Comparison of ENCODE assay signal across 14 mouse cellular contexts in genomic region chr9:27286859-27287258, GRCm38 (mm10). TPM values are rescaled to one million over a fixed set of nuclear protein-coding genes. Genes with fewer than 3 reads are reported as not detected.
DNase-seq lines count a peak whose midpoint lies in the region; ATAC-seq and TF ChIP-seq lines count a peak whose summit lies in the region.
"Had no signal": no experiment of that assay in that cellular context is flagged by ENCODE, and none has a peak within 500 bp of the region (broad histone marks: within the 10 kb centered on the region; RNA-seq: fewer than 3 reads in every experiment).

No protein-coding gene starts in this region.

- no peak for DNase-seq in embryonic facial prominence, embryonic 11.5 days (ENCODE audit: low spot score)
- DNase-seq in embryonic facial prominence, embryonic 10.5 days (ENCODE audit: low spot score): no peak
- peak; percentile 39 to 57 for DNase-seq in right cerebral cortex, postnatal 10 days (ENCODE audit: low spot score in 2 of 2)
- no peak for DNase-seq in right cerebral cortex, postnatal 4 days
- DNase-seq in CH12.LX (ENCODE audit: extremely low read depth): no peak
- peak; percentile 37 for DNase-seq in brain, adult 2 months (ENCODE audit: low read depth, low spot score)
- DNase-seq in kidney, postnatal 36 days: no peak
- no peak for DNase-seq in lung, postnatal 0 days (ENCODE audit: low spot score)
- DNase-seq: B cell, adult 2 months had no signal

- no peak for TF ChIP-seq EP300 in CH12.LX (IDR thresholded peaks at IDR 0.05; ENCODE audit: low read length)
- TF ChIP-seq EP300 in lung, postnatal 0 days (IDR thresholded peaks at IDR 0.05): no peak

- no peak overlapping the region for H3K27ac ChIP-seq in embryonic facial prominence, embryonic 11.5 days (replicated peaks; ENCODE audit: low read depth, low read length)
- H3K27ac ChIP-seq in embryonic facial prominence, embryonic 10.5 days (replicated peaks): no peak overlapping the region
- H3K27ac ChIP-seq in CH12.LX (ENCODE audit: insufficient read depth, low read depth): peak overlapping the region; percentile 11; the same call in 1 of the 2 replicates
- H3K27ac ChIP-seq in lung, postnatal 0 days (ENCODE audit: low read length): no peak overlapping the region

- no peak for TF ChIP-seq POLR2A in CH12.LX (IDR thresholded peaks at IDR 0.05; ENCODE audit: low read depth, low read length)

- peak; percentile 54; the same call in 1 of the 2 replicates for ATAC-seq in embryonic facial prominence, embryonic 11.5 days (replicated peaks; ENCODE audit: insufficient number of reproducible peaks, low FRiP score, low TSS enrichment, low read depth)
- ATAC-seq in lung, postnatal 0 days: no peak
- ATAC-seq: activated CD4-positive, CD25-positive, alpha-beta regulatory T cell, adult 4 months; CD4-positive, CD25-positive, alpha-beta regulatory T cell, adult 4 months; Patski had no signal

- H3K4me3 ChIP-seq in embryonic facial prominence, embryonic 11.5 days (ENCODE audit: low read depth, low read length): no peak overlapping the region
- no peak overlapping the region for H3K4me3 ChIP-seq in embryonic facial prominence, embryonic 10.5 days
- H3K4me3 ChIP-seq in CH12.LX (replicated peaks in 1 of 3; ENCODE audit: low read depth in 2 of 3, low read length in 2 of 3, poor library complexity in 1 of 3): peak overlapping the region in 1 of 3 experiments; percentile 8
- no peak overlapping the region for H3K4me3 ChIP-seq in lung, postnatal 0 days (ENCODE audit: low read depth, low read length)

- H3K4me1 ChIP-seq in embryonic facial prominence, embryonic 11.5 days (ENCODE audit: control insufficient read depth, insufficient read depth, low read length): no peaks in the 10 kb centered on the region
- peaks cover 12% of the 10 kb centered on the region; the same call in 1 of the 2 replicates for H3K4me1 ChIP-seq in embryonic facial prominence, embryonic 10.5 days
- H3K4me1 ChIP-seq in CH12.LX (ENCODE audit: control insufficient read depth in 1 of 2, insufficient read depth in 2 of 2): peaks cover 23 to 37% of the 10 kb centered on the region in 2 experiments
- H3K4me1 ChIP-seq in lung, postnatal 0 days (ENCODE audit: insufficient read depth, low read depth, low read length): no peaks in the 10 kb centered on the region

- TF ChIP-seq CTCF in CH12.LX (conservative IDR thresholded peaks at IDR 0.05 in 1 of 2, IDR thresholded peaks at IDR 0.05 in 1 of 2; ENCODE audit: low read depth in 2 of 2, low read length in 2 of 2): no peak
- TF ChIP-seq CTCF in lung, postnatal 0 days (IDR thresholded peaks at IDR 0.05): no peak

- 86% methylated on average over 4 of the region's 4 CpGs for WGBS in embryonic facial prominence, embryonic 11.5 days
- WGBS in embryonic facial prominence, embryonic 10.5 days: 92% methylated on average over 4 of the region's 4 CpGs
- 79% methylated on average over 4 of the region's 4 CpGs for WGBS in lung, postnatal 0 days

- no peak overlapping the region for H3K9ac ChIP-seq in embryonic facial prominence, embryonic 11.5 days (replicated peaks; ENCODE audit: low read length)
- H3K9ac ChIP-seq in CH12.LX (ENCODE audit: insufficient read depth, low read depth): no peak overlapping the region
- H3K9ac ChIP-seq in lung, postnatal 0 days (replicated peaks; ENCODE audit: low read depth): no peak overlapping the region

- TF ChIP-seq RAD21 in CH12.LX (IDR thresholded peaks at IDR 0.05; ENCODE audit: low read depth, low read length): no peak

- H3K4me2 ChIP-seq in embryonic facial prominence, embryonic 11.5 days (ENCODE audit: low read depth, low read length): no peak overlapping the region
- H3K4me2 ChIP-seq in CH12.LX (ENCODE audit: insufficient read depth, low read depth, poor library complexity, severe bottlenecking): no peak overlapping the region
- H3K4me2 ChIP-seq in lung, postnatal 0 days (replicated peaks; ENCODE audit: low read depth, low read length): no peak overlapping the region

- no peaks in the 10 kb centered on the region for H3K9me3 ChIP-seq in embryonic facial prominence, embryonic 11.5 days (replicated peaks; ENCODE audit: control insufficient read depth, low read length)
- no peaks in the 10 kb centered on the region for H3K9me3 ChIP-seq in embryonic facial prominence, embryonic 10.5 days
- H3K9me3 ChIP-seq in CH12.LX (replicated peaks; ENCODE audit: low read length): no peaks in the 10 kb centered on the region
- H3K9me3 ChIP-seq in lung, postnatal 0 days (ENCODE audit: low read length): no peaks in the 10 kb centered on the region

- in situ Hi-C loops in CH12.LX (cut with MboI; ENCODE audit: low pct_ligation_motif_present, low pct_unique_long_range_greater_than_20kb, low sequenced_read_pairs): no loop called here

- dilution Hi-C loops in CH12.LX (cut with MboI; ENCODE audit: extremely low pct_ligation_motif_present, extremely low pct_unique_long_range_greater_than_20kb, low sequenced_read_pairs): no loop called here

- no peaks in the 10 kb centered on the region for H3K27me3 ChIP-seq in embryonic facial prominence, embryonic 11.5 days (ENCODE audit: control insufficient read depth, insufficient read depth, low read length)
- H3K27me3 ChIP-seq in embryonic facial prominence, embryonic 10.5 days (replicated peaks; ENCODE audit: low read depth, poor library complexity, severe bottlenecking): no peaks in the 10 kb centered on the region
- no peaks in the 10 kb centered on the region for H3K27me3 ChIP-seq in CH12.LX (replicated peaks)
- H3K27me3 ChIP-seq in lung, postnatal 0 days (replicated peaks; ENCODE audit: insufficient read depth, low read length): no peaks in the 10 kb centered on the region

- no peaks in the 10 kb centered on the region for H3K79me2 ChIP-seq in CH12.LX (replicated peaks; ENCODE audit: control insufficient read depth, extremely low read depth, insufficient read depth, poor library complexity, severe bottlenecking)

- H3K36me3 ChIP-seq in embryonic facial prominence, embryonic 11.5 days (replicated peaks; ENCODE audit: control insufficient read depth, insufficient read depth, low read depth, low read length): no peaks in the 10 kb centered on the region
- no peaks in the 10 kb centered on the region for H3K36me3 ChIP-seq in embryonic facial prominence, embryonic 10.5 days (replicated peaks)
- H3K36me3 ChIP-seq in CH12.LX (replicated peaks in 1 of 2; ENCODE audit: control insufficient read depth in 1 of 2, insufficient read depth in 1 of 2, low read length in 1 of 2): no peaks in the 10 kb centered on the region
- H3K36me3 ChIP-seq in lung, postnatal 0 days (ENCODE audit: insufficient read depth, low read length): no peaks in the 10 kb centered on the region
- H3K36me3 ChIP-seq: G1E had no signal

TF ChIP-seq in CH12.LX, 34 proteins besides CTCF, POLR2A, EP300 and RAD21:
- TF ChIP-seq MXI1 (IDR thresholded peaks at IDR 0.05; ENCODE audit: low read depth, low read length) (no peak), E2F4 (IDR thresholded peaks at IDR 0.05; ENCODE audit: insufficient replicate concordance, low read depth, low read length) (no peak), MAX (IDR thresholded peaks at IDR 0.05; ENCODE audit: low read length) (no peak), KAT2A (IDR thresholded peaks at IDR 0.05; ENCODE audit: insufficient replicate concordance, low read length) (no peak), HCFC1 (IDR thresholded peaks at IDR 0.05; ENCODE audit: low read depth, low read length) (no peak), ZMIZ1 (IDR thresholded peaks at IDR 0.05; ENCODE audit: low read depth, low read length) (no peak), USF1 (IDR thresholded peaks at IDR 0.05; ENCODE audit: low read depth, low read length) (no peak), PAX5 (IDR thresholded peaks at IDR 0.05; ENCODE audit: low read length) (no peak), ZC3H11A (IDR thresholded peaks at IDR 0.05; ENCODE audit: low read depth, low read length) (no peak), TBP (conservative IDR thresholded peaks at IDR 0.05; ENCODE audit: low read depth, low read length) (no peak), ZNF384 (IDR thresholded peaks at IDR 0.05; ENCODE audit: low read depth, low read length) (no peak), IRF4 (IDR thresholded peaks at IDR 0.05; ENCODE audit: low read depth, low read length) (no peak), ELF1 (IDR thresholded peaks at IDR 0.05; ENCODE audit: low read depth, low read length) (no peak), GABPA (IDR thresholded peaks at IDR 0.05; ENCODE audit: insufficient replicate concordance, low read depth, low read length) (no peak), CHD1 (IDR thresholded peaks at IDR 0.05; ENCODE audit: low read depth, low read length) (no peak), TCF12 (IDR thresholded peaks at IDR 0.05; ENCODE audit: low read depth, low read length) (no peak), RCOR1 (conservative IDR thresholded peaks at IDR 0.05; ENCODE audit: low read depth, low read length) (no peak), MYC (IDR thresholded peaks at IDR 0.05; ENCODE audit: low read depth, low read length) (no peak), SIN3A (IDR thresholded peaks at IDR 0.05; ENCODE audit: low read length) (no peak), USF2 (conservative IDR thresholded peaks at IDR 0.05; ENCODE audit: low read depth, low read length) (no peak)

RNA-seq across cellular contexts. Expression of gene Igsf9b, which starts 12.1 kb away (rescaled TPM):
- 2.1 and 2.4 TPM in 2 replicates for polyA plus RNA-seq in embryonic facial prominence, embryonic 11.5 days (2014; fragmentation: Nextera tagmentation; extraction: Ambion mirVana)
- 4.2 and 4.8 TPM in 2 replicates for polyA plus RNA-seq in embryonic facial prominence, embryonic 10.5 days (2016; fragmentation: Nextera tagmentation; extraction: Ambion mirVana)
- total RNA-seq in CH12.LX (2012; rRNA removed) (7.4 and 12.4 TPM in 2 replicates), CH12.LX (2014; rRNA removed) (1.8 and 2.0 TPM in 2 replicates)
- 4.5 and 5.2 TPM in 2 replicates for polyA plus RNA-seq in CH12.LX (2012; ENCODE audit: insufficient read length, low read depth)
- 1.4 TPM in 2 replicates for polyA plus RNA-seq in lung, postnatal 0 days (2015; fragmentation: Nextera tagmentation; extraction: Ambion mirVana)
- total RNA-seq: MEL had no signal
- polyA plus RNA-seq: G1E had no signal

Comparison
In these comparisons a context has a peak if more than half of its experiments do, and no peak if none do; other contexts are left out.
1. DNase-seq: peak in right cerebral cortex, postnatal 10 days (2 of 2) and brain, adult 2 months (single experiment); none in embryonic facial prominence, embryonic 11.5 days (single experiment), embryonic facial prominence, embryonic 10.5 days (single experiment), right cerebral cortex, postnatal 4 days (single experiment), CH12.LX (single experiment), kidney, postnatal 36 days (0 of 2) and lung, postnatal 0 days (single experiment).